Comparison of ENCODE assay signal across 18 mouse cellular contexts in the genomic region with DNA sequence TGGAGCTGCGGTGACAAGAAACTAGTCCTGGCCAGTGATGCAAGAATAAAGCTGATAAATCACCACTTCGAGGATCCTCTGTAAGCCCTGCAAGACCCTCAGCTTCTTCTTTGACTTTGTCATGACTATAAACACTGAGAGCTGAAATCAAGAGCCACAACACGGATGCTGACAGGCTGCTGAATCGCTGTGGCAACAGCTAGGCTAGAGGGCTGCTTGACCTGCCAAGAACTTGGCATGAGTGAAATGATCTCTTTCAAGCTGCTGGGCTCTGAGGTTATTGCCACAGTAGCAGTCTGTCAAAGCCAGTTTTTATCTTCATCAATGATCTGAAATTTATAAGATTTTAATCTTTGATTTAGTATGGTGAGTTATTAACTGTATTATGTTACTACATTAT.
DNase-seq lines count a peak whose midpoint lies in the region; ATAC-seq lines count a peak whose summit lies in the region.
"Had no signal": no experiment of that assay in that cellular context is flagged by ENCODE, and none has a peak within 500 bp of the region (broad histone marks: within the 10 kb centered on the region; RNA-seq: fewer than 3 reads in every experiment).

No protein-coding gene starts in this region.

- intact Hi-C loops in left cerebral cortex, postnatal 4 days (cut with DNase I) = no loop called here
- intact Hi-C loops in left cerebral cortex, postnatal 25 days (cut with DNase I) = loop anchor here (10.0 kb wide), 1 partner anchor 171 kb away; no protein-coding TSS in a partner anchor

- peak; percentile 1 for DNase-seq in adrenal gland, postnatal 10 days
- no peak for DNase-seq in adrenal gland, postnatal 36 days
- peak; percentile 28 for DNase-seq in left cerebral cortex, postnatal 4 days
- no peak for DNase-seq in left cerebral cortex, postnatal 25 days (ENCODE audit: low spot score in 2 of 2)
- peak; percentile 40 for DNase-seq in cerebellum, adult 8-10 months
- peak; percentile 48 to 50 for DNase-seq in cerebellum, postnatal 36 days
- DNase-seq in neural tube, embryonic 10.5 days (ENCODE audit: extremely low spot score, low spot score) = no peak
- DNase-seq: adrenal gland, postnatal 25 days; forebrain, postnatal 0 days; kidney, adult 8-10 months; kidney, postnatal 14 days; liver; lung, postnatal 36 days; right cerebral cortex, adult 18-20 months; thymus, postnatal 25 days had no signal

- no peak for ATAC-seq in frontal cortex, adult (ENCODE audit: low TSS enrichment)
- ATAC-seq: activated CD4-positive, CD25-positive, alpha-beta regulatory T cell, adult 4 months; forebrain, postnatal 0 days; midbrain, embryonic 15.5 days had no signal

Comparison
In these comparisons a context has a peak if more than half of its experiments do, and no peak if none do; other contexts are left out.
1. DNase-seq: peak in adrenal gland, postnatal 10 days (single experiment), left cerebral cortex, postnatal 4 days (single experiment), cerebellum, adult 8-10 months (single experiment) and cerebellum, postnatal 36 days (2 of 2); none in adrenal gland, postnatal 36 days (0 of 2), left cerebral cortex, postnatal 25 days (0 of 2) and neural tube, embryonic 10.5 days (single experiment).